Mouse (Mus musculus): Measurements from ENCODE around the gene Mlxip. TPM values are rescaled to one million over a fixed set of nuclear protein-coding genes. Genes with fewer than 3 reads are reported as not detected.

Mlxip gene
- total RNA-seq, 1 experiment from 2014 or later: 24.8 TPM

Other genes with a start within 250 kb of the Mlxip start
- gene Psmd9, start 225.4 kb upstream of the Mlxip start, total RNA-seq (2021): 25.6 and 28.6 TPM in 2 replicates
- gene Hpd, start 212.1 kb upstream of the Mlxip start, total RNA-seq (2021): 9.9 and 203 TPM in 2 replicates
- gene Wdr66, start 142.7 kb upstream of the Mlxip start, total RNA-seq (2021): 0.74 and 0.86 TPM in 2 replicates
- 11.9 and 16.1 TPM in 2 replicates for gene Bcl7a, start 51.0 kb upstream of the Mlxip start, total RNA-seq (2021)
- gene Lrrc43, start 94.5 kb downstream of the Mlxip start, total RNA-seq (2021): not detected in 2 replicates
- not detected in 2 replicates for gene Il31, start 94.7 kb downstream of the Mlxip start, total RNA-seq (2021)
- 0.41 TPM in 1 of 2 replicates, not detected in the other for gene B3gnt4, start 115.7 kb downstream of the Mlxip start, total RNA-seq (2021)
- 63.9 and 68.2 TPM in 2 replicates for gene Diablo, start 129.4 kb downstream of the Mlxip start, total RNA-seq (2021)
- 10.0 and 10.7 TPM in 2 replicates for gene Gm49027, start 130.7 kb downstream of the Mlxip start, total RNA-seq (2021)
- gene Vps33a, start 178.2 kb downstream of the Mlxip start, total RNA-seq (2021): 42.0 and 43.7 TPM in 2 replicates